Mouse (Mus musculus) olfactory bulb, adult 2 months (tissue): ENCODE results near the gene Gm7970. TPM values are rescaled to one million over a fixed set of nuclear protein-coding genes. Genes with fewer than 3 reads are reported as not detected.
"Not testable (repeated sequence)": the region's sequence is repeated elsewhere in the genome, so short reads cannot be mapped to it uniquely, and the experiment has no call there.

Source experiments
- H3K27ac ChIP-seq: fragments of 200-500 bp; 2 replicates; pipeline ENCODE4 v1.5.1; 2012; ENCODE audit warnings: low read depth, low read length; ENCODE audit not compliant: insufficient read depth
- H3K4me1 ChIP-seq: fragments of 200-500 bp; 2 replicates; pipeline ENCODE4 v1.6.1; 2012; ENCODE audit warnings: low read length; ENCODE audit not compliant: control insufficient read depth, insufficient read depth
- H3K4me3 ChIP-seq: fragments of 200-500 bp; 2 replicates; pipeline ENCODE4 v1.5.1; 2012; ENCODE audit warnings: mild to moderate bottlenecking, low read depth, low read length, moderate library complexity; ENCODE audit not compliant: insufficient read depth
- WGBS: fragments of 180-500 bp; shearing (Covaris S2); methylation state at CpG from one replicate; pipeline ENCODE4 v1.1.7; 2018; 5-methylcytosine and 5-hydroxymethylcytosine counted together
- polyA plus RNA-seq: library from polyadenylated mRNA; stranded (reverse); fragments of >200 nt; gene quantifications from 2 replicates; pipeline ENCODE4 v1.2.4, GENCODE M21; 2012; ENCODE audit warnings: low replicate concordance; ENCODE audit not compliant: missing spikeins, insufficient read depth, insufficient read length

Gene Gm7970
- not detected in 2 replicates for polyA plus RNA-seq

DNA sequence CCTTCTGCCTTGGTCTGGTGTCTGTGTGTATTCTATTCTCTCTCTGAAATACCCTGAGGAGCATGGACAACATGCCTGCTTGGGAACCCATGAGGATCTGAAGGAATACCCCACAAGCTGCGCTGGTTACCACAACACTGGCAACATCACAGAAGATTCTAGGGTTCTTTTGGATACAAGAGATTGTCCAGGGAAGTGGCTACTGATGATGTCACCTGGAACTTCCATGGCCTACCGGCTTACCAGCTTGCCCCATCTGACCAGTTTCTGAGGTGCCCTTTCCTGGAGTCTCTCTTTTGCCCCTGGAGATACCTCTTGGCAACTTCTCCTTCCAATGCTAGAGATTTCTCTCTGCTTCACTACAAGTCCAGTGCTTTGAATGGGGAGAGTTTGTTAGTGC lies at the start of gene Gm7970:
Gene Gm7970, minus strand, starts transcription at position 101 of the 400 bp plus-strand sequence.
- no CpG with 5 or more reads among the region's 2 CpGs for WGBS
- not testable (repeated sequence) for H3K4me1 ChIP-seq, H3K4me3 ChIP-seq

DNA sequence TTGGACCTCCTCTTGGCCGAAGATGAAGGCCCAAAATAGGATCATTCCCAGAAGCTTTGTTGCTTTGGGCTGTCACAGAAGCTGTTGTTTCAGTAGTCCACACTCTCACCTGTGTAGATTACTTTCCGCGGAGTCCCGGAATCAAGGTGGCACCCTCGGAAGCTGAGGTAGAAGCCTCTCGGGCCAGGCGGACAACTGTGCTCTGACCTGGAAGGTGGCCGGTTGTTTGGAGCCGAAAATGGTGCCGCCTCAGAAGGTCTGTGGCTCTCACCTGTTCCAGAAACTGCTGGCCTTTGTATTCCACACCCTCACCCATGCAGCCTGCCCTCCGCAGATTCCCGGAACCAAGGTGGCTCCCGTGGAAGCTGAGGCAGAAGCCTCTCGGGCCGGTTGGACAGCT lies 45.6 kb upstream of the Gm7970 start:
- not testable (repeated sequence) for H3K4me1 ChIP-seq, H3K4me3 ChIP-seq, H3K27ac ChIP-seq
- 93% methylated on average over 15 of the region's 15 CpGs for WGBS

More for the DNA sequence above, at the start of gene Gm7970:
- H3K27ac ChIP-seq: not testable (repeated sequence)

DNA sequence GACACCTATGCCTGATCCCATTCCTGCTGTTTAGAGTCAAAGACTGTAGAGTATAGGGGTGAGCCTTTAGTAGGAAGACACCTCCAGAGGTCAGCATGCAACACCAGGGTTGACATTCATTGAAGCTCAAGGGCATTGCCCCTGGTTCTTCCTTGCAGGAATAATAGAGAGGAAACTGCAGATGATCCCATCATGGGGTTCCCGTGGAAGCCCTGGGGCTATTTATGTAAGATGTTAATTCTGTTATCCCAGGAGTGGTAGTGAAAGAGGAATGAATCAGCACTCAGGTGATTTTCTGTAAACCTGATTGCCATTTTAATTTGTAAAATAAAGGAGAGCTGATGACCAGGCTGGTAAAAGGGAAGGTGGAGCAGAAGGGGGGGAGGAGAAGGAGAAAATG lies 31.0 kb upstream of the Gm7970 start:
- WGBS: 84% methylated on average over 1 of the region's 1 CpGs
- H3K27ac ChIP-seq, H3K4me3 ChIP-seq, H3K4me1 ChIP-seq: not testable (repeated sequence)

DNA sequence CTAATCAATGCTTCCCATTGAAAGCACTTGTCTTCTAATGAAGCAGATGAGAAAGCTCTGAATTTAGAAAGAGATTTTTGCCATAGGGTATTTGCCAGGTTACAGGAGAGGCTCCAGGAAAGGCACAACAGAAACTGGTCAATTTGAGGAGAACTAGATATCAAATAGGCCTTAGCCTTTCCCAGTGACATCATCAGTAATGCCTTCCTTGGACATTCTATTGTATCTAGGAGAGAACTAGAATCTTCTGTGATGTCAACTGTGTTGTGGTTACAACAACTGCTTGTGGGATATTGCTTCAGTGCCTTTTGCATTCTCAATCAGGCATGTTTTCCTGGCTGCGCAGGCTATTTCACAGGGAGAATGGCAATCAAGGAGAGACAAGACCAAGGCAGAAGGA lies 17.5 kb upstream of the Gm7970 start, which contains the start of gene 1700049E17Rik2:
Gene 1700049E17Rik2, plus strand, starts transcription at position 301 of the 400 bp plus-strand sequence.
- no CpG with 5 or more reads among the region's 1 CpGs for WGBS
- not testable (repeated sequence) for H3K4me1 ChIP-seq

DNA sequence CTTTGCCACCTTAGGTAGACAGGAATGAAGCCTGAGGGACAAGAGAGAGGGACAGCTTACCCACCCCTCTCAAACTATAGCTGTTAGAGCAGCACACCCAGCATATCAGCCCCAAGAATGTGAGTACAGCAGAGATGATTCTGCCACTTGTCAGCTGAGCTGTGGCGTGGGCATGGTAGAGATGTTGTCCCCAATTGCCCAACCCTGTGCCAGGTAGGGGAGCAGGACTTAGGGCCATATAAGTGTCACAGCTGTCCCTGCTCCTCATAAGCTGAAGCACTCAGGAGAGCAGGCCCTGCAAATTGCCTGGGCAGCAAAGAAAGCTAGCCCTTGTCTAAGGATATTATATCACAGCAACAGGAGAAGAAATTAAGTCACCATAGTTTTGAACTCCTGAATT lies 30.7 kb downstream of the Gm7970 start:
- H3K4me3 ChIP-seq, H3K4me1 ChIP-seq, H3K27ac ChIP-seq: not testable (repeated sequence)
- 79% methylated on average over 1 of the region's 1 CpGs for WGBS

More for the DNA sequence above, 17.5 kb upstream of the Gm7970 start, which contains the start of gene 1700049E17Rik2:
- not testable (repeated sequence) for H3K4me3 ChIP-seq, H3K27ac ChIP-seq

DNA sequence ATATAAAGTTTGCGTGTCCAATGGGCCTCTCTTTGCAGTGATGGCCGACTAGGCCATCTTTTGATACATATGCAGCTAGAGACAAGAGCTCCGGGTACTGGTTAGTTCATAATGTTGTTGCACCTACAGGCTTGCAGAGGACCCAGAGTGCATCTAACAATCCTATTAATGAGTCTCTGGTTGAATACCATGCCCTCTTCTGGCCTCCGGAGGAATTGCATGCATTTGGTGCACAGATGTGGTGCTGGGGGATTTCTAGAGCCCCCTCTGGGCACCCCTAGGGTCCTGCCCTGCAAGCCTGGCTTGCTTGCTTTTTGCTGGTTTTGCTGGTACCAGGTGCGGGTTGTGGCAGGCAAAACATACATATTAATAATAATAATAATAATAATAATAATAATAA lies 34.7 kb downstream of the Gm7970 start:
- not testable (repeated sequence) for H3K4me1 ChIP-seq
- WGBS: 75% methylated on average over 5 of the region's 5 CpGs

More for the DNA sequence above, 34.7 kb downstream of the Gm7970 start:
- not testable (repeated sequence) for H3K4me3 ChIP-seq, H3K27ac ChIP-seq

Other genes starting within 250 kb of the Gm7970 start
- not detected in 2 replicates for gene Gm5798, start 207.0 kb downstream of the Gm7970 start, polyA plus RNA-seq
- gene Gm7945, start 169.2 kb downstream of the Gm7970 start, polyA plus RNA-seq: not detected in 2 replicates
- not detected in 2 replicates for gene Gm6482, start 147.3 kb downstream of the Gm7970 start, polyA plus RNA-seq
- gene Gm7954, start 102.1 kb downstream of the Gm7970 start, polyA plus RNA-seq: not detected in 2 replicates
- not detected in 2 replicates for gene Gm3486, start 66.1 kb downstream of the Gm7970 start, polyA plus RNA-seq
- gene 1700049E17Rik2, start 17.6 kb upstream of the Gm7970 start, polyA plus RNA-seq: not detected in 2 replicates
- not detected in 2 replicates for gene Gm3072, start 69.0 kb upstream of the Gm7970 start, polyA plus RNA-seq
- gene Gm3676, start 90.9 kb upstream of the Gm7970 start, polyA plus RNA-seq: not detected in 2 replicates
- not detected in 2 replicates for gene Gm8068, start 146.3 kb upstream of the Gm7970 start, polyA plus RNA-seq
- gene Gm7929, start 195.0 kb upstream of the Gm7970 start, polyA plus RNA-seq: not detected in 2 replicates
- not detected in 2 replicates for gene Gm47189, start 216.9 kb upstream of the Gm7970 start, polyA plus RNA-seq